Mouse (Mus musculus) MEL (cell line): ENCODE data around the gene Slc6a21. TPM values are rescaled to one million over a fixed set of nuclear protein-coding genes. Genes with fewer than 3 reads are reported as not detected.

Experiments
- DNase-seq: peaks from one replicate; pipeline ENCODE4 v3.0.0; 2011; ENCODE audit warnings: low read depth, low spot score
- H3K27ac ChIP-seq: 2 replicates; pipeline ENCODE4 v1.5.1; 2012; ENCODE audit warnings: low read depth, mild to moderate bottlenecking, control low read depth, low read length, moderate library complexity; ENCODE audit not compliant: control insufficient read depth
- H3K27me3 ChIP-seq, 2 experiments: fragments of 150-350 bp in 1 of 2; sonication (generic) in 1 of 2; 2 replicates each; pipeline ENCODE4 v1.6.1; 2012; ENCODE audit warnings: low read length in 2 of 2, mild to moderate bottlenecking in 2 of 2, improper control_type of control experiment in 1 of 2, moderate library complexity in 1 of 2; ENCODE audit not compliant: insufficient read depth in 2 of 2, control insufficient read depth in 1 of 2
- H3K36me3 ChIP-seq, 2 experiments: 2 replicates each; pipeline ENCODE4 v1.6.1; 2012 to 2014; ENCODE audit warnings: low read length in 2 of 2, improper control_type of control experiment in 1 of 2, inconsistent platforms in 1 of 2, mild to moderate bottlenecking in 1 of 2; ENCODE audit not compliant: insufficient read depth in 2 of 2, control insufficient read depth in 1 of 2
- H3K4me1 ChIP-seq, 2 experiments: fragments of 150-350 bp in 1 of 2; sonication (generic) in 1 of 2; 2 replicates each; pipeline ENCODE4 v1.6.1; 2012; ENCODE audit warnings: low read length in 2 of 2, improper control_type of control experiment in 1 of 2, mild to moderate bottlenecking in 1 of 2; ENCODE audit not compliant: insufficient read depth in 2 of 2, control insufficient read depth in 1 of 2
- H3K4me3 ChIP-seq, 2 experiments: fragments of 150-350 bp in 1 of 2; sonication (generic) in 1 of 2; 2 replicates each; pipeline ENCODE4 v1.5.1; 2012; ENCODE audit warnings: low read depth in 2 of 2, low read length in 2 of 2, mild to moderate bottlenecking in 2 of 2, moderate library complexity in 2 of 2, control low read depth in 1 of 2, improper control_type of control experiment in 1 of 2; ENCODE audit not compliant: control insufficient read depth in 1 of 2, insufficient read depth in 1 of 2
- H3K79me2 ChIP-seq: 2 replicates; pipeline ENCODE4 v1.6.1; 2012; ENCODE audit warnings: mild to moderate bottlenecking, low read length, moderate library complexity; ENCODE audit not compliant: control insufficient read depth, poor library complexity, insufficient read depth
- H3K9ac ChIP-seq: 2 replicates; pipeline ENCODE4 v1.6.1; 2012; ENCODE audit warnings: low read depth, mild to moderate bottlenecking, control low read depth, low read length, moderate library complexity; ENCODE audit not compliant: control insufficient read depth, poor library complexity, severe bottlenecking
- H3K9me3 ChIP-seq: fragments of 150-350 bp; sonication (generic); replicated peaks from 2 replicates; pipeline ENCODE4 v1.6.1; 2012; ENCODE audit warnings: mild to moderate bottlenecking, low read length, improper control_type of control experiment, moderate library complexity; ENCODE audit not compliant: insufficient read depth
- CTCF ChIP-seq, 3 experiments: IDR thresholded peaks in 2 of 3; conservative IDR thresholded peaks in 1 of 3; 2 replicates each; pipeline ENCODE4 v1.5.1; 2011 to 2012; ENCODE audit warnings: low read length in 3 of 3, low read depth in 2 of 3, mild to moderate bottlenecking in 2 of 3, improper control_type of control experiment in 1 of 3, inconsistent platforms in 1 of 3, mixed read lengths in 1 of 3, moderate library complexity in 1 of 3; ENCODE audit not compliant: control insufficient read depth in 1 of 3, insufficient read depth in 1 of 3, poor library complexity in 1 of 3, severe bottlenecking in 1 of 3
- EP300 ChIP-seq, 2 experiments: IDR thresholded peaks; 2 replicates each; pipeline ENCODE4 v1.6.1; 2011; ENCODE audit warnings: improper control_type of control experiment in 2 of 2, low read length in 2 of 2, low read depth in 1 of 2, mild to moderate bottlenecking in 1 of 2
- ETS1 ChIP-seq: IDR thresholded peaks from 2 replicates; pipeline ENCODE4 v1.6.1; 2012; ENCODE audit warnings: low read depth, mild to moderate bottlenecking, inconsistent platforms, low read length, improper control_type of control experiment, moderate library complexity
- HCFC1 ChIP-seq: IDR thresholded peaks from 2 replicates; pipeline ENCODE4 v1.6.1; 2012; ENCODE audit warnings: low read depth, mild to moderate bottlenecking, inconsistent platforms, low read length, improper control_type of control experiment, moderate library complexity
- JUND ChIP-seq: IDR thresholded peaks from 2 replicates; pipeline ENCODE4 v1.6.1; 2011; ENCODE audit warnings: low read depth, mild to moderate bottlenecking, improper control_type of control experiment, low read length
- MAFK ChIP-seq: IDR thresholded peaks from 2 replicates; pipeline ENCODE4 v1.6.1; 2011; ENCODE audit warnings: low read depth, mild to moderate bottlenecking, low read length, improper control_type of control experiment, borderline replicate concordance
- MAX ChIP-seq: IDR thresholded peaks from 2 replicates; pipeline ENCODE4 v1.6.1; 2011; ENCODE audit warnings: low read length, improper control_type of control experiment
- MAZ ChIP-seq: IDR thresholded peaks from 2 replicates; pipeline ENCODE4 v1.6.1; 2012; ENCODE audit warnings: low read depth, mild to moderate bottlenecking, inconsistent platforms, low read length, improper control_type of control experiment
- NELFE ChIP-seq: IDR thresholded peaks from 2 replicates; pipeline ENCODE4 v1.6.1; 2011; ENCODE audit warnings: low read depth, low read length, improper control_type of control experiment
- POLR2AphosphoS5 ChIP-seq: IDR thresholded peaks from 2 replicates; pipeline ENCODE4 v1.6.1; 2012; ENCODE audit warnings: low read depth, borderline replicate concordance, mild to moderate bottlenecking, inconsistent platforms, low read length, moderate library complexity, mixed read lengths
- RAD21 ChIP-seq: IDR thresholded peaks from 2 replicates; pipeline ENCODE4 v1.6.1; 2011; ENCODE audit warnings: mild to moderate bottlenecking, low read depth, low read length, improper control_type of control experiment
- SIN3A ChIP-seq: IDR thresholded peaks from 2 replicates; pipeline ENCODE4 v1.6.1; 2012; ENCODE audit warnings: low read length, improper control_type of control experiment, inconsistent platforms
- SMC3 ChIP-seq: IDR thresholded peaks from 2 replicates; pipeline ENCODE4 v1.6.1; 2011; ENCODE audit warnings: low read depth, low read length, improper control_type of control experiment
- TAL1 ChIP-seq: IDR thresholded peaks from 2 replicates; pipeline ENCODE4 v1.6.1; 2012; ENCODE audit warnings: mild to moderate bottlenecking, inconsistent platforms, low read length, moderate library complexity, mixed read lengths
- TBP ChIP-seq: IDR thresholded peaks from 2 replicates; pipeline ENCODE4 v1.8.0; 2011; ENCODE audit warnings: low read depth, low read length, improper control_type of control experiment
- TCF12 ChIP-seq: IDR thresholded peaks from 2 replicates; pipeline ENCODE4 v1.6.1; 2014; ENCODE audit warnings: low read depth, mild to moderate bottlenecking, inconsistent platforms, low read length, improper control_type of control experiment, moderate library complexity
- USF1 ChIP-seq: IDR thresholded peaks from 2 replicates; pipeline ENCODE4 v1.6.1; 2014; ENCODE audit warnings: low read depth, mild to moderate bottlenecking, inconsistent platforms, low read length, improper control_type of control experiment, moderate library complexity
- USF2 ChIP-seq, 2 experiments: IDR thresholded peaks; 2 replicates each; pipeline ENCODE4 v1.6.1; 2011 to 2012; ENCODE audit warnings: improper control_type of control experiment in 2 of 2, low read length in 2 of 2, borderline replicate concordance in 1 of 2, inconsistent platforms in 1 of 2, low read depth in 1 of 2, mild to moderate bottlenecking in 1 of 2; ENCODE audit not compliant: insufficient read depth in 1 of 2
- ZC3H11A ChIP-seq: IDR thresholded peaks from 2 replicates; pipeline ENCODE4 v1.6.1; 2012; ENCODE audit warnings: low read depth, mild to moderate bottlenecking, inconsistent platforms, low read length, improper control_type of control experiment
- ZKSCAN1 ChIP-seq: IDR thresholded peaks from 2 replicates; pipeline ENCODE4 v1.6.1; 2012; ENCODE audit warnings: low read depth, mild to moderate bottlenecking, inconsistent platforms, low read length, improper control_type of control experiment, moderate library complexity
- polyA plus RNA-seq, 2 experiments: library from polyadenylated mRNA; stranded (reverse) in 1 of 2; unstranded in 1 of 2; fragments of >175 nt in 1 of 2; fragments of >200 nt in 1 of 2; gene quantifications; 2 replicates each; pipeline versions ENCODE4 v1.2.1 to v1.2.4; 2012; ENCODE audit warnings: low replicate concordance in 2 of 2, low read depth in 1 of 2; ENCODE audit not compliant: insufficient read length in 2 of 2, insufficient read depth in 1 of 2, missing spikeins in 1 of 2
- total RNA-seq: library from RNA; depleted of rRNA; stranded (reverse); fragments of 300-350 nt; gene quantifications from 2 replicates; pipeline ENCODE4 v1.2.3, GENCODE M21; 2012

Slc6a21 gene
- total and polyA plus RNA-seq, 3 experiments: not detected

- H3K36me3 ChIP-seq: no peaks in the 10 kb centered on the region
- H3K9ac ChIP-seq: no peak overlapping the region
- H3K79me2 ChIP-seq: no peaks in the 10 kb centered on the region
- no peak overlapping the region for H3K4me3 ChIP-seq
- H3K27me3 ChIP-seq: no peaks in the 10 kb centered on the region; a peak in 1 of 4 replicates
- no peaks in the 10 kb centered on the region for H3K4me1 ChIP-seq
- no peak overlapping the region for H3K27ac ChIP-seq
- TF ChIP-seq USF2 (IDR thresholded peaks at IDR 0.05; ENCODE audit: borderline replicate concordance in 1 of 2, insufficient read depth in 1 of 2, low read depth in 1 of 2, low read length in 2 of 2) (no peak), ZKSCAN1 (no peak), JUND (no peak), HCFC1 (no peak), NELFE (no peak), TCF12 (no peak), MAX (no peak), POLR2AphosphoS5 (no peak), RAD21 (no peak), ETS1 (no peak), SMC3 (no peak), USF1 (no peak), EP300 (IDR thresholded peaks at IDR 0.05; ENCODE audit: low read depth in 1 of 2, low read length in 2 of 2) (no peak), MAFK (no peak)
- H3K9me3 ChIP-seq: no peaks in the 10 kb centered on the region
- no peak for DNase-seq
Observed at GRCm38 (mm10) chr7:45297563-45297962, 20.2 kb downstream of the Slc6a21 start.

- H3K27ac ChIP-seq: no peak overlapping the region
- no peak overlapping the region for H3K4me3 ChIP-seq
- no peaks in the 10 kb centered on the region for H3K4me1 ChIP-seq
- DNase-seq: peak; percentile 89
- no peaks in the 10 kb centered on the region for H3K36me3 ChIP-seq
- no peaks in the 10 kb centered on the region for H3K27me3 ChIP-seq
- H3K9ac ChIP-seq: no peak overlapping the region
- H3K79me2 ChIP-seq: no peaks in the 10 kb centered on the region
- TF ChIP-seq SMC3 (peak; percentile 81), TAL1 (no peak), MAZ (0 out of 2 replicates have a peak, but pooled peaks have one; percentile 15), TBP (peak; percentile 78), ZC3H11A (peak; percentile 72), JUND (no peak), CTCF (IDR thresholded peaks at IDR 0.05 in 2 of 3, conservative IDR thresholded peaks at IDR 0.05 in 1 of 3; ENCODE audit: control insufficient read depth in 1 of 3, insufficient read depth in 1 of 3, low read depth in 2 of 3, low read length in 3 of 3, poor library complexity in 1 of 3, severe bottlenecking in 1 of 3) (peak; percentile 77 to 94 (median 81)), SIN3A (peak; percentile 49; the same call in 1 of the 2 replicates), RAD21 (peak; percentile 90)
- no peaks in the 10 kb centered on the region for H3K9me3 ChIP-seq
Observed at GRCm38 (mm10) chr7:45299752-45300151, 22.4 kb downstream of the Slc6a21 start.
